Mouse (Mus musculus): ENCODE data around the gene Lnx1. TPM values are rescaled to one million over a fixed set of nuclear protein-coding genes. Genes with fewer than 3 reads are reported as not detected.

Gene Lnx1
- polyA plus RNA-seq, 1 experiment = 9.4 TPM

DNA sequence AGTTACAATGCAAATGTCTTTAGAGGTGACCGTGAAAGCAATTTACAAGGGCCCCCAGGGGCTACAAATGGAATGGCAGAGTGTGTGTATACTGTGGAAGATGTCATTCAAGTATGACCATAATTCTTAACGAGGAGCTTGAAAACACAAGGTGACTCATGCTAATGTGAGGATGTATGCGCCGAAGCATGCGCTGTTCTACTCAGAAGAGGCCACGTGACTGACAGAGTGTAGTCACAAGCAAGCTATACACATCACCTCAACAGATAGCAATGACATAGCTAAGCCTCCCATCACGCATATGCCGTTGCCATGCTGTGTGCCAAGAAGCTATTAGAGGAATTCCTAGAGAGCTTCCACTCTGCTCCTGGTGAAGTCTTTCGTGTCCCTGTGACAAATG lies 5.2 kb downstream of the Lnx1 start:
- DNase-seq (ENCODE audit: low spot score) = no peak

DNA sequence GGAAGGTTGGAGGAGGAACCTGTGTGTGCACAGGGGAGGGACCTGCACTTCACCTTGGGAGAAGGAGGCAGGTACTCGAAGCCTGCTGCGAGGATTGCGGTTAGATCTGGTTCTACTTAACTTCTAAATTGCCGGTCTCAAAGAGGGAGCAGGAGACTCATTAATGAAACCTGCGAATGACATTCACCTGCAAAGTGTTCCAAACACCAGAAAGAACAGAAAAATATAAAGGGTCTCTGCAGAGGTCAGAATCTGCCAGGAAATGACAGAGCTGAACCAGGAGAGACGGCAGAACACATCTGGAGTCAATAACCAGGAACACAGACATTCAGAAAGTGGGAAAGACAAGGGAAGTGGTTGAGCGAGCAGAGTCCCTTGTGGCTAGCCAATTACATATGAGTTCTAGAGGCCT lies 8.3 kb downstream of the Lnx1 start:
- no peak for DNase-seq (ENCODE audit: low spot score)

DNA sequence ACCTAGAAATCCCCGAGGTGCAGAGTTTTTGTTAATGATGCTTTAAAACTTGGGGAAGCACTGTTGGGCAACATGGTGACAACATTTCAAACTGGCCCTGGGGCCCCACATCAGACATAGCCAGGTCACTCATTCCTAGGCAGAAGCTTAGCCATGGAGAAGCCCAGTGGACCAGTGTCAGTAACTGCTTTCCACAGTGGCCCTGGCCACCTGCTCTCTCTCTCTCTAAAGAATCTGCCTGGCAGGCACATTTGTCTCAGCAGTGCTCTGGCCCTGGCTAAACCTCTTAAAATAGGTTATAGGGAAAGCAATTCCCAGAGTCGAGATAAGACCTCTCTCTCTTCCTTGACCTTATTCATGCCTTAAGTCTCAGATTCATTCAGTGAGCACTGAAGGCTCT lies 8.9 kb downstream of the Lnx1 start:
- no peak for DNase-seq (ENCODE audit: low spot score)

DNA sequence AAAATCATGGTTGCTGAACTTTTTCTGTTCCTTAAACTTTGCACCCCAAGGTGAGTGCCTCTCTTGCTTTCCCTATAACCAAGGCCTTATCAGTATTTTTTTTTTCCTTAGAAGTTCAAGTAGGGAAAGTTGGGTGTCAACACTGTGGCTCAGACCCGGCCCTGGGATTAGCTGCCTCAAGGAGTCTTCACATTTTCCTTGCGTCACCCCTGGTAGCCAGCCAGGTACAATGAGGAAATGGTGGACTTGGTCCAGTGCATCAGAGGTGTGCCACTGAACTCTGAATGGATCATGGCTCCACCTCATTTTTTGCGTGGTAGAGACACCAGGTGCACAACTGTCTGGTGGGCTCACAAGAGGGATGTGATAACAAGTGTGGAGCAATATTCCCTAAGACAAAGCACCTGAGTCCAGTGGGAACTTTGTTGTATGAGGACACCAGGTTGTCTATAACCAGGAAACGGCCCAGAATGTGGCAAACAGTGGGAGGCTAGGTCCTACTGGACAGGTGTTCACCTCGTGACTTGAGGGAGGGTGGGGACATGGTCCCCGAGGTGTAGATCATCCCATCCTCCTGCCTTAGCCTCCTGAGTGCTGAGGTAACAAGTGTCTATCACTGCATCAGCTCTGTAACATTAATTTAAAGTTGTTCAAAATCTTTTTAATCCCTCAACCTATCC lies 10.2 kb downstream of the Lnx1 start:
- no peak for DNase-seq (ENCODE audit: low spot score)

DNA sequence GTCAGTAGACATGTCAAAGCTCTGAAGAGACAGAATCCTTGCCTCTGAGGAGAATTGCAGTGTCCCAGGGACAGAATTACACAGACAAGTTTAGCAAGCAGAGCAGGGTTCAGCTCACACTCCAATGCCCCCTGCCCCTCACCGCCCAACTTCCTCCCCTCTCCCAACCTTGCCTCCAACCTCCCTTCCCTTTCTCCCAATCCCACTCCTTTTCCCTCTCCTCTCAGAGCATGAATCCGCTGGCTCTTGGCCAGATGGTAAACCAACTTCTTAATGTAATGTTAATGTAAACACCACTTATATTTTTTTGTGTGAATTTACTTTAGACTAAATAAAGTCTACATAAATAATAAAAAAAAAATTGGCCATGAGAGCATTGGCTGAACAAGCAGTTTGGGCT lies 13.9 kb downstream of the Lnx1 start:
- DNase-seq (ENCODE audit: low spot score) = no peak

DNA sequence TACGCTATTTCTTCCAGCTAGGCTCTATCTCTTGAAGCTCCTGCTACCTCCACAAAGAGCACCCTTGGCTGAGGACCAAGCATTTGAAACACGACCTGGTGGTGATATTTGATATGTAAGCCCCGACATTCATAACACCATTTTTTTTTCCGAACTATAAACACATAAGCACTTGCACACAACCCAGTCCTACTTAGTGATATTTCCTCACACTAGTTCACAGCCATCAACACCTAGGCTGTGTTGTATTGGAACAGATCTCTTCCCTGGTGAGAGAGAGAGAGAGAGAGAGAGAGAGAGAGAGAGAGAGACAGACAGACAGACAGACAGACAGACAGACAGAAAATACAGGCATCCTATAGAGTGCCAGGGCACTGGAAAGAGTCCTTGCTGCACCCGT lies 17.8 kb downstream of the Lnx1 start:
- DNase-seq (ENCODE audit: low spot score) = no peak

DNA sequence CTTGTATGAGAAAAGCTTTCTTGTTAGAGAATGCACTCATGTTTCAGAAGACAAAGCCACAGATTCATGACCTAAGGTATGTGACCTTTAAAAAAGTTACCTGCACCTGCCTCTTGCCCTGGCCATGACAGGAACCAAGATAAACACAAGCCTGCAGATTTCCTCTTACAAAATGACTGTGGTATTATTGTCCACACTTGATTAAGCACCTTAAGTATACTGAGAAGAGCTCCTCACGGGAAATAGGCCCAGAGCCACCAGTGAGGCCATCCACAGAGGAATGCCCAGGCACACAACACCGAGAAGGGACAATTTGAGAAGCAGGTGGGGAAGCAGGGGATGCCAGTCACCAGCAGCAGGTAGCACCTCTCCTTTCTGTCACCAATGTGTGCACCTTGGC lies 18.9 kb downstream of the Lnx1 start:
- no peak for DNase-seq (ENCODE audit: low spot score)

DNA sequence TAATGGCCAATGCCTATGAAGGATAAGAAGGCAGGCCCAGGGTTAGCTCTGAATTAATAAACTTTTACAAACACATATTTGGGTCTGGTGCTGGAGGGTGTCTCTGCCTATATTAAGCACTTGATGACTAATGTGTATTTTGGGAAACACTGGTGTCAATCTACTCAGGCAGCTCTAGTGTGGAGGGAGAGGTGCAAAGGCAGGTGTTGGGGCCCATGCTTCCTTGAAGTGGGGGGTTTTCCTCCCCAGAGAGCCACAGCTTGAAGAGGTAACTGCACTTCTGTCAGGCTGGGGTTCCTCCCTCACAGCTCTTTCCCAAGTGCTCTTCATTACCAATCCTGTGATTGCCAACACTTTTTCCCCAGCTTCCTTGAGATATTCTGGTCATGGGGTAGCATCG lies 20.0 kb downstream of the Lnx1 start:
- DNase-seq (ENCODE audit: low spot score) = no peak

DNA sequence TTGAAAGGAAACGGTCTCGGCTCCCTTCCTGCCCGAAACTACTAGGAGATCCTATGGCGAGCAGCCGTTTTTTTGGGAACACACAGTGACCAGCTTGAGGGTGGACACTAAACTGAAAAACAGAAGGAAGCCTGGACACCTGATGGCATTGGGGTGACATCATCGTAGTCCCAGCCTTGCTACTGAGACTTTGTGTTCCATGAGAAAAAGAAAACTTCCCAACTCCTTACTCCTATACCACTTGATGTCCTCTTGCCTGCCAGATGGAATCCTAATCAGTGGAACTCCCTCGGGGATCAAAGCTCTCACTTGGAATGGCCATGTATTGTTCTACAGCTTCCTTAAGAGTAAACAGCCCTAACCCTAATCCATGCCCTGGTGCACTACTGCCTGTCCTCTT lies 23.1 kb downstream of the Lnx1 start:
- DNase-seq (ENCODE audit: low spot score) = no peak

DNA sequence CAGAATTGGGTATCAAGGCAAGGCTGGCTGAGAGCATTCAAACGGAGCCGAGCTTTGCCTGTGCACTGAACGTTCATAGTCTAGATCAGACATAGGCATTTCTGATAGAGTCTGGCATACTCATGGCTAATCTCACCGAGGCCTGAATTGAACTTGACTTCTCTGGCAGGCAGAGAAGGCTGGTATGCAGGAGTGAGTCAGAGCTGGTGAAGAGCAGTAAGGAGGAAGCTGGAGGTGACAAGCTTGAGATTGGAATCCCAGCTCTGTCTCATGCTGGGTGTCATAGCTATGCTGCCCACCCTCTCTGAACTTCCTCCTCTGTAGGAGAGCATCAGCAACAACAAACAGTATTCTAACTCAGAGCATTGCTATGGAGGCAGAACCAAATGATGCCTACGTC lies 24.0 kb downstream of the Lnx1 start:
- DNase-seq (ENCODE audit: low spot score) = no peak

DNA sequence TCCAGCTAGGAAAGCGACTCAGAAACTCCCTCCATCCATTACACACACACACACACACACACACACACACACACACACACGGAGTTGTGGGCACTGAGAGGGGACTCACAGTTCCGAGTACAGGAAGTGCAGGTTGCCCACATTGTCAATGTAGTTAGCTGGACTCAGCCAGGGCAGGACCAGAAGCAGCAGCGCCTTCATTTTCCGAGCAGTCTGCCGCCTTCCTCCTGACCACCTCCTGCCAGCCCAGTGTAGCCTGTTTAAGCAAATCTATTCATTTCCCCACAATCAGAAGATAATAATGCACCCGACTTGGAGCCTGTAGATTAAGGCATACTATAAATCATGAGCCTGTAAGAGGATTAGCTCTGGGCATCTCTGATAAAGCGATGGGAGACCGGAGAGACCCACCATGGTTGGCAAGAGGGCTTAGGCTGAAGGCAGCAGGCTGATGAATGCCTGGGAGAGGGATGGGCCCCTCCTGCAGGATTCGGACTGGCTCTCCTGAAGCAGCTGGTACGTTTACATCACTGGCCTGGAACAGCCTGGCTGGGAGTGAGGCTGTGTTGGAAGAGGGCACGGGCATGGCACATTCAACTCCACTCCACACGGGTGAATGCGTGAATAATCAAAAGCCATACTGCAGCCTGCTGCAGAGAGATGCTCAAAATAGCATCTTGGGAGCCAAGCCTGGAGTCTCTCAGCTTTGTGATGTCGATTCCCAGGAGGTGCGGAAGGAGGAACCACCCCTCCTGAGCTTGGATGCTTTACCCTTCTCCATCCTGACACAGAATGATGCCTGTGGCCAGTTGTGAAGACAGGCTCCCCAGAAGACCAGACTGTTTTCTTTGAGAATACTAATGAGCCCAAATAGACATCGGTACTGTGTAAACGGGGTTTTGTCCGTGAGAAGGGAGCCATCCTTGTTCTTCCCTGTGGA lies 25.0 kb downstream of the Lnx1 start:
- no peak for DNase-seq (ENCODE audit: low spot score)

DNA sequence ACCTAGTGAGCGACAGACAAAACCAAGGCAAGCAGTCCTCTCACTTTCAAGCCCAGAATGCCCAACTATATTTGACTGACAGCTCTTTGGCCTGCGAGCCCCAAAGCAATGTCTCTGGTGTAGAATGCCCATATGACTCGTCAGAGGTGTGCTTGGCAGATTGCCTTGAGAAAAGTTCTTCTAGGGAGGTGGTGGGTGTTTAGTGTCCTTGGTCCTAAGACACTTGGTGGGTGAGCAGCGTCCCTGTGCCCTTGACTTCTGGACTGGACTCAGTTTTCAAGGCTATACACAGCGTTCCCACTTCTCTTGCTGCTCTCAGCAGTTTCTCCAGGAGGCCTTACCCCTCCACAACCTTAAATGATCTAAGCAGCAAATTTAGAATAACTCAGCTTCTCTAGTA lies 30.2 kb downstream of the Lnx1 start:
- no peak for DNase-seq (ENCODE audit: low spot score)

DNA sequence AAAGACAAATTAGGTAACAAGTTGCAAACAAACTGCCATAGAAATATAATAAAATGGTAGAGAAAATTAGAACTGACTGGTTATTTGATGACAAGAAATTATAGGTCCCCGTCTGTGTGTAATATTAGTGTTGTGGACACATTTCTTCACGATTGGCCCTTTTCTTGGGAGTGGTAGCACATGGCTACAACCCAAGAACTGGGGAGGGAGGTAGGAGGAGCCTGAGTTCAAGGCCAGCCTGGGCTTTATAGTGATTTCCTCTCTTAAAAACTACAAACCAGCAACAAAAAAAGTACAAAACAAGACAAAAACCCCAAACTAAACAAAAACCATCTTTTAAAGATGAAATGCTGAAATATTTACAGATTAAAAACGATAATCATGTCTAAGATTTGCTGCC lies 31.8 kb downstream of the Lnx1 start:
- no peak for DNase-seq (ENCODE audit: low spot score)

DNA sequence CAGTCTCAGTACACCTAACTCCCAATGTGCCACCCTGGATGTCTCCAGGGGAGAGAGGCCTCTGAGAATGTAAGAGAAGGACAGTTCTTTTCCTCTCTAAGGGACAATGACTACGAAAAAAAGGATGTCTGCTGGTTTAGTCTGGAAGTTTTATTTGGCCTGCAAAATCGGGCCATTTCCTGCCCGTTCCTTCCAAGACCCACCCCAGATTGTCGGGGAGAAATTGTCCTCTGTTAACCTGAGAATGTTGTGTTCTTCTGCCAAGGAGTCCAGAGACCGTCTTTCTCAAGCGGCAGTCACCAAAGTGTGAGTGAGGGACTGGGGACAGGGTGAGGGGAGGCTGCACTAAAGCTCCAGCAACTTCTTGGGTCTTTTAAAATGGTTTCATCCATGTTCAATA lies 32.8 kb downstream of the Lnx1 start:
- no peak for DNase-seq (ENCODE audit: low spot score)

DNA sequence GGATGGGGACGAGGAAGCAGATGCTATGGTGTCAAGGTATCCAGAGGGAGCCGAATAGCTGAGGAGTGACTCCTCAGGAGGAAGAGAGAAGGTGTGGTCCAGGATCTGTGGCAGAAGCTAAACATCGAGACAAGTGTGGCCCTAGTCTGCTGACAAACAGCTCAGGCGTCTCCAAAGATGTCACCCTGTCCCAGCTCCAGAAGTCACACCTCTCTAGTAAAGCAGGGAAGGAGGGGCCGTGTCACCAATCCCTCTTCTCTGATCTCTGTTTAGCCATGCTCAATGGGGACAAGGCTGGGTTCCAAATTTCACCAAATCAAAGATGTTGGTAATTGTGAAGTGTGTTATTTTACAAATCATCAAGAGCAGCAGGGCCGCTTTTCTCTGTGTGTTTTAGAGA lies 33.8 kb downstream of the Lnx1 start:
- DNase-seq (ENCODE audit: low spot score) = no peak

DNA sequence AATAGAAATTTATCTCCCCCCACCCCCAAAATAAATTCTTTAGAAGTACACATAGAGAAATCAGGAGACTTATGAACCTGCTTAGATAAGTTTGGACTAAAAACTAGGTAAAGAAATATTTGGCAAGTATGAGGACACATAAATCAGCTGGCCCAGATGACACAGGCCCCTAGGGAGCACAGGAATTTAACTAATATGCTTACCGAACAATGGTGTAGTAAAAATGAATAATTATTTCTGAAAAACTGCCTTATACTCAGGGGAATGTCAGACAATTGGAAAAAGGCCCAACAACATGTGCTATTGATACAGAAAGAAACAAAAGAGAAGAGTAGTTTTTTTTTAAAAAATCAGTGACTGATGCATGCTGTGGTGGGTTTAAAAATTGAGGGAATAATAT lies 40.1 kb downstream of the Lnx1 start:
- no peak for DNase-seq (ENCODE audit: low spot score)

DNA sequence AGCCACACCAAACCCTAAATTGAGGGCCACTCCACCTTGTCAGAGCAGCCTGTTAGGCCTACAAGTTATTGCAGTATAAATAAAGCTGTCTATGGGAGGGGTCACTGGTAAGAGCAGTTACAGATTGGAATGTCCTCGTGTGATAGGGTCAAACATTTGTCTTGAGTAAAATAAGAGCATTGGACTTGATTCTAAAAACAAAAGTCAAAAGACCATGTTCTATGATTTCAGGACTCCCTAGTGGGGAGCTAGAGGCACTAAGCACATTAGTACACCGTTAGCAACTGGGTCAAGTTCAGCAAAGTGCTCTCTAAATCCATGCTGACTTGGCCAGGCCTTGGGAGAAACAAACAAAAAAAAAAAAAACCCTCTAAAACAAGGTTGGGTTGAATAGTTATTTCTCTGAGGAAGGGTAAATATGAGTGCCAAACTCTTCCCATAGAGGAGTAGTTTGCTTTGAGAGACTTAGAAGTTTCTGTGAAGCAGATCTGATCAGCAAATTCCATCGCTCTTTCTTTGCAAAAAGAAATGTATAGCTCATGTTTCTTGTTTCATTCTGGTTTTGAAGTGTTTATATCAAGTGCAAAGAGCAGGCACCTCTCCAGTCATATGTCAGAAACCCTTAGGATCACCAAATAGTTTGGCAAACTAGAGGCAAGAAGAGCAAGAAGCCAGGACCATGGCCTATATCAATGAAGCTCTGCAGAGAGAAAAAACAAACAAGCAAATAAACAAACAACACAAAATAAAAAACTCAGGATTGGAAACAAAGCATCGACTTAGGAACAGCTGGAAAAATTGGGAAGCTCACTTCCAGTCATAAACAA lies 40.8 kb downstream of the Lnx1 start:
- no peak for DNase-seq (ENCODE audit: low spot score)

DNA sequence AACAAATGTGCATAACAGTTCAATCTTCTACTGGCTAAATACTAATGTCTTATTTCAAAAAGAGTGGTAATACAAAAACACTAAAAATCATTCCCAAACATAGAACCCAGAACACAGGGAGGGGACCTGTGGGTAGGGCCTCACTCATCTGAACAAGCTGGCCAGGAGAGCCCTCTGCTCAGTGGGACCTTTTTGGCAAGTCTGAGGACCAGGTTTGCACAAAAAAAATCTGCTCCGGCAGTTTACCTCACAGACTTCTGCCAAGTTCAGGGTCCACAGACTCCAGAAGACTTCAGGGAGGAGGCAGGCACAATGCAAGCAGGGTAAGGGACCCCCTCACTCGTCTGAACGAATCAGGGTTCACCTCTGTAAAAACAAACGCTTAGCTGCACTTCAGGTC lies 42.9 kb downstream of the Lnx1 start:
- no peak for DNase-seq (ENCODE audit: low spot score)

DNA sequence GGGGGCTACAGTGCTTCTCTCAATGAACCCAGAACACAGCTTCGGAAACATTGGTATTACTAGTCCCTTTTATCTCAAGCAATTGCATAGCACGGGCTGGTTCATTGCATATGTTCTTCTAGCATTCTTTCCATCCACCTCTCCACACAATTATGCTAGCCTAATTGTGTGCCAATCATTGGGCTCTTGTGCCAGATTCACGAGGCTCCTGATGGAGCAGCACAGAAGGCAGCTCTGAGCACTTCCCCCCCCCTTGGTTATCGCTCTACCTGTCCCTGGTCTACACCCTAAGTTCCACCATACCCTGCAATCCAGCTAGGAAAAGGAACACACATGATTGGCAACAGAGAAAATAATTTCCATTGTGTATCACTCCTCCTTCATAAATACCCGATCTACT lies 43.4 kb downstream of the Lnx1 start:
- no peak for DNase-seq (ENCODE audit: low spot score)

DNA sequence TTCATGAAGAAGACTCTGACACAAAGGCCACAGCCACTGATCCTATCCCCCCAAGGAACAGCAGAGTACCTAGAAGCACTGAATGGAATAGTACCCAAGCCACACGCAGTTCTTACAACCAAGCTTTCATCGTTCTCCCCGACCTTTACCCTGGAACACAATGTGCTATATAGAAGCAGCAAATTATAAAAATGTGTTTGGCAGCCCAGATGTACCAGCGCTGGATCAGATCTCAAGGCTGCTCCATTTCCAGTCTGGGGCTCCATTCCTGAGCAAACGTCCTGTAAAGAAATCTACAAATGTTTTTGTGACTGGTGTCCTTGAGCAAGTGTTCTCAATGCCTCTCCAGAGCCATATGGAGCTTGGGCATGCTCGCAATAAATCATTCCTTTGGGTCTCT lies 44.8 kb downstream of the Lnx1 start:
- no peak for DNase-seq (ENCODE audit: low spot score)

DNA sequence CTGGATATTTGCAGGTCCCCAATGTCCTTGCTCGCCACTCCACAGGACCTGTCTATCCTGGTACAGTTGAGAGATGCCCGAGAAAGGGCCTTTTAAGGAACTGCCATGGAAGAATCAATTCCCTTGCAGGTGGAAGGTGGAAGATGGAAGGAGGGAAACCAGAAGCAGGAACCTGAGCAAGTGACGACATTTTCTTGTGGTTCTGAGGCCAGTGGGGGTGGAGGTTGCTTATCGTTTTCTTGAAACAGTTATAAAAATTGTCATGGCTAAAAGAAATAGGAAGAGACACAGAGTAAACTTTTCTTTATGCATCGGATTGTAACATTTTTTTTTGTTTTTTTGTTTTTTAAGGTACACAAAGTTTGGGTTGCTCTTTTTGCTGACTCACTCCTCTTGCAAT lies 46.3 kb downstream of the Lnx1 start:
- DNase-seq (ENCODE audit: low spot score) = no peak

DNA sequence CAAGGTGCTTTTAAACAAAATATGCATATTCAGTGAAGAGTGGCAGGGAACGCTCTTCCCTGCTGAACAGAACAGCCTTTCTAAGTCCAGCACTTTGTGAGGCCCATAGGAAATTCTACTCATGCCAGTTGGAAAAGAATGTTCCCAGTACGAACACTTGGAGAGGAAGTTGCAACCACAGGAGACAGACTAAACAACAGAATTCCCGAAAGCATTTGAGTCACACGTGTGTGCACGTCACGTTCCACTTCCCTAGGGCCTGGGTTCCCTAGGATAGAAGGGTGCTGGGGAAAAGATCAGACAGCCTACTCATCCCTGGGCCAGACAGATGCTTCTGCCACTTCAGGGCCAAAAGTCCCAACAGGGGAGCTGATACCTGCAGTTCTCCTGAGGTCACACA lies 48.2 kb downstream of the Lnx1 start:
- DNase-seq (ENCODE audit: low spot score) = no peak

DNA sequence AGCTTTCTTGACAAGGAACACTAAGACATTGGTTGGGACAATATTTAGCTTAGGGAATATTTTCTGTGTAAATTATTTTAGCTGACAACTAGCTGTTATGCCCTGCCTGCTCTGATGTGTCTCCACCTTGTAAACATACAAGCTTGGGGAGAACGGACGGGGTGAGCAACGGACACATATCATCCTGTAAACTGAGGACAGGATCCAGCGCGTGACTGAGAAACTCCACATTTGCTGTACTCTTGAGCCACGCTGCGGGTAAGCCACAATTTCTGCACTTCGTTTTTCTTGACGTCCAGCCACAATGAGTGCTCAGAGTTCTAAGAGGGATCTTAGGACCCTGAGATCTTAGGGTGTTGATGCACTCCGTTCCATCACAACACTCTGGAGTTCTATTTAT lies 48.9 kb downstream of the Lnx1 start:
- no peak for DNase-seq (ENCODE audit: low spot score)
